Mouse (Mus musculus): Measurements from ENCODE around the gene Lrrc27. TPM values are rescaled to one million over a fixed set of nuclear protein-coding genes. Genes with fewer than 3 reads are reported as not detected.

The Lrrc27 gene
- polyA plus RNA-seq, 1 experiment from 2014 or later: 0.43 TPM

- no peaks in the 10 kb centered on the region for H3K27me3 ChIP-seq (ENCODE audit: insufficient read depth, low read length)
- ATAC-seq (no peak), DNase-seq (no peak)
- TF ChIP-seq EP300 (IDR thresholded peaks at IDR 0.05; ENCODE audit: low read depth) (no peak), CTCF (IDR thresholded peaks at IDR 0.05; ENCODE audit: low read depth) (no peak)
- H3K36me3 ChIP-seq (replicated peaks; ENCODE audit: insufficient read depth, low read length): peaks cover 6% of the 10 kb centered on the region; the same call in 1 of the 2 replicates
- H3K4me1 ChIP-seq (ENCODE audit: insufficient read depth): peaks cover 6% of the 10 kb centered on the region
- no peak overlapping the region for H3K4me3 ChIP-seq (ENCODE audit: low read depth, low read length)
- H3K27ac ChIP-seq (ENCODE audit: low read depth): no peak overlapping the region
- 67% methylated on average over 10 of the region's 10 CpGs for WGBS (ENCODE audit: insufficient replicate concordance)
- H3K4me2 ChIP-seq (ENCODE audit: low read depth, low read length): no peak overlapping the region
- no peak overlapping the region for H3K9ac ChIP-seq (replicated peaks)
- H3K9me3 ChIP-seq (ENCODE audit: low read length): no peaks in the 10 kb centered on the region
Observed at GRCm38 (mm10) chr7:139257752-139258542, 45.2 kb downstream of the Lrrc27 start.

- Histone ChIP-seq H3K9me3 (ENCODE audit: low read length) (no peaks in the 10 kb centered on the region), H3K4me2 (ENCODE audit: low read depth, low read length) (no peak overlapping the region), H3K27me3 (ENCODE audit: insufficient read depth, low read length) (no peaks in the 10 kb centered on the region), H3K4me3 (ENCODE audit: low read depth, low read length) (no peak overlapping the region), H3K36me3 (replicated peaks; ENCODE audit: insufficient read depth, low read length) (no peaks in the 10 kb centered on the region), H3K27ac (ENCODE audit: low read depth) (no peak overlapping the region), H3K9ac (replicated peaks) (no peak overlapping the region), H3K4me1 (ENCODE audit: insufficient read depth) (0 out of 2 replicates have a peak, but pooled peaks cover 5% of the 10 kb centered on the region)
- TF ChIP-seq CTCF (IDR thresholded peaks at IDR 0.05; ENCODE audit: low read depth) (no peak), EP300 (IDR thresholded peaks at IDR 0.05; ENCODE audit: low read depth) (no peak)
- ATAC-seq (no peak), DNase-seq (no peak)
- 65% methylated on average over 4 of the region's 4 CpGs for WGBS (ENCODE audit: insufficient replicate concordance)
Observed at GRCm38 (mm10) chr7:139264337-139264736, 51.5 kb downstream of the Lrrc27 start.

GRCm38 (mm10) chr7:139265634-139266033, 52.8 kb downstream of the Lrrc27 start:
- no peak overlapping the region for H3K4me2 ChIP-seq (ENCODE audit: low read depth, low read length)
- no peak for TF ChIP-seq EP300 (IDR thresholded peaks at IDR 0.05; ENCODE audit: low read depth)
- TF ChIP-seq CTCF (IDR thresholded peaks at IDR 0.05; ENCODE audit: low read depth): no peak
- ATAC-seq (no peak), DNase-seq (no peak)
- no peaks in the 10 kb centered on the region for H3K36me3 ChIP-seq (replicated peaks; ENCODE audit: insufficient read depth, low read length)
- 68% methylated on average over 6 of the region's 6 CpGs for WGBS (ENCODE audit: insufficient replicate concordance)
- H3K27me3 ChIP-seq (ENCODE audit: insufficient read depth, low read length): no peaks in the 10 kb centered on the region
- no peaks in the 10 kb centered on the region for H3K9me3 ChIP-seq (ENCODE audit: low read length)
- 0 out of 2 replicates have a peak, but pooled peaks cover 5% of the 10 kb centered on the region for H3K4me1 ChIP-seq (ENCODE audit: insufficient read depth)
- no peak overlapping the region for H3K9ac ChIP-seq (replicated peaks)
- H3K27ac ChIP-seq (ENCODE audit: low read depth): no peak overlapping the region
- H3K4me3 ChIP-seq (ENCODE audit: low read depth, low read length): no peak overlapping the region

GRCm38 (mm10) chr7:139266431-139266830, 53.6 kb downstream of the Lrrc27 start:
- Histone ChIP-seq H3K27ac (ENCODE audit: low read depth) (no peak overlapping the region), H3K36me3 (replicated peaks; ENCODE audit: insufficient read depth, low read length) (no peaks in the 10 kb centered on the region), H3K9ac (replicated peaks) (no peak overlapping the region), H3K9me3 (ENCODE audit: low read length) (no peaks in the 10 kb centered on the region), H3K4me3 (ENCODE audit: low read depth, low read length) (no peak overlapping the region), H3K4me1 (ENCODE audit: insufficient read depth) (0 out of 2 replicates have a peak, but pooled peaks cover 5% of the 10 kb centered on the region), H3K4me2 (ENCODE audit: low read depth, low read length) (no peak overlapping the region), H3K27me3 (ENCODE audit: insufficient read depth, low read length) (no peaks in the 10 kb centered on the region)
- TF ChIP-seq CTCF (IDR thresholded peaks at IDR 0.05; ENCODE audit: low read depth): no peak
- WGBS (ENCODE audit: insufficient replicate concordance): 71% methylated on average over 6 of the region's 6 CpGs
- no peak for ATAC-seq
- no peak for DNase-seq

- Histone ChIP-seq H3K9ac (replicated peaks) (no peak overlapping the region), H3K27ac (ENCODE audit: low read depth) (no peak overlapping the region), H3K4me3 (ENCODE audit: low read depth, low read length) (no peak overlapping the region), H3K4me1 (ENCODE audit: insufficient read depth) (0 out of 2 replicates have a peak, but pooled peaks cover 5% of the 10 kb centered on the region), H3K36me3 (replicated peaks; ENCODE audit: insufficient read depth, low read length) (no peaks in the 10 kb centered on the region), H3K9me3 (ENCODE audit: low read length) (no peaks in the 10 kb centered on the region), H3K27me3 (ENCODE audit: insufficient read depth, low read length) (no peaks in the 10 kb centered on the region), H3K4me2 (ENCODE audit: low read depth, low read length) (no peak overlapping the region)
- DNase-seq: peak; percentile 56
- WGBS (ENCODE audit: insufficient replicate concordance): 71% methylated on average over 8 of the region's 8 CpGs
- TF ChIP-seq EP300 (IDR thresholded peaks at IDR 0.05; ENCODE audit: low read depth): no peak
- no peak for TF ChIP-seq CTCF (IDR thresholded peaks at IDR 0.05; ENCODE audit: low read depth)
- no peak for ATAC-seq
Observed at GRCm38 (mm10) chr7:139266886-139267870, 54.4 kb downstream of the Lrrc27 start.

- Histone ChIP-seq H3K27me3 (ENCODE audit: insufficient read depth, low read length) (no peaks in the 10 kb centered on the region), H3K27ac (ENCODE audit: low read depth) (no peak overlapping the region), H3K4me1 (ENCODE audit: insufficient read depth) (peaks cover 21% of the 10 kb centered on the region), H3K9me3 (ENCODE audit: low read length) (no peaks in the 10 kb centered on the region), H3K9ac (replicated peaks) (no peak overlapping the region), H3K36me3 (replicated peaks; ENCODE audit: insufficient read depth, low read length) (no peaks in the 10 kb centered on the region), H3K4me2 (ENCODE audit: low read depth, low read length) (no peak overlapping the region), H3K4me3 (ENCODE audit: low read depth, low read length) (no peak overlapping the region)
- TF ChIP-seq EP300 (IDR thresholded peaks at IDR 0.05; ENCODE audit: low read depth): no peak
- TF ChIP-seq CTCF (IDR thresholded peaks at IDR 0.05; ENCODE audit: low read depth): no peak
- DNase-seq: no peak
- ATAC-seq: no peak
- 84% methylated on average over 1 of the region's 1 CpGs for WGBS (ENCODE audit: insufficient replicate concordance)
Observed at GRCm38 (mm10) chr7:139270738-139271137, 58.0 kb downstream of the Lrrc27 start.
